Mouse (Mus musculus) left cerebral cortex, adult 9 months (tissue): Measurements from ENCODE around the gene Ankrd13a.
A peak's percentile ranks its signal among the peaks of the same experiment; 100 is the strongest.

Experiments used
- DNase-seq, 2 experiments: peaks; one replicate each; pipeline ENCODE4 v3.0.0; 2022; ENCODE audit warnings: low spot score in 2 of 2

Gene Ankrd13a

GRCm38 (mm10) chr5:114799848-114800247 lies 25.4 kb downstream of the Ankrd13a start:
- DNase-seq: no peak

- DNase-seq: no peak
Measured at GRCm38 (mm10) chr5:114801049-114801448, 26.6 kb downstream of the Ankrd13a start.

- DNase-seq: no peak
Measured at GRCm38 (mm10) chr5:114801841-114802240, 27.4 kb downstream of the Ankrd13a start.

DNA sequence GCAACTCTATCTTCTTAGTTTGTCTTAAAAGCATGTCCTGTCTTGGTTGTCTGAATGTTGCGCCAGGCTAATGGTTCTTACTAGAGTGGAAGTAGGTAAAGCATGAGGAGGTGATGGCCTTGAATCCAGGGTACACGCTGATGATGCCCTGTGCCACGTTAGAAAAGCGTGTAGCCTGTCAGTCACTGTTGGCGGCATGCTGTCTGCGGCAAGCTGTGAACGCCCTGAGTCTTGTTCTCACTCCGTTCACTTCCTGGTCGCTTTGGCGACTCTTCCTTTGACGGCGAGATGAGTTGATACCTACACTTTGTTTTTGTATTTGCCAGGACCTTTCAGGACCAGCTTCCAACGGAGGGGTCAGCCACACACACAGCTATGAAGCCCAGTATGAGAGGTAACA lies 28.8 kb downstream of the Ankrd13a start:
- no peak for DNase-seq

DNA sequence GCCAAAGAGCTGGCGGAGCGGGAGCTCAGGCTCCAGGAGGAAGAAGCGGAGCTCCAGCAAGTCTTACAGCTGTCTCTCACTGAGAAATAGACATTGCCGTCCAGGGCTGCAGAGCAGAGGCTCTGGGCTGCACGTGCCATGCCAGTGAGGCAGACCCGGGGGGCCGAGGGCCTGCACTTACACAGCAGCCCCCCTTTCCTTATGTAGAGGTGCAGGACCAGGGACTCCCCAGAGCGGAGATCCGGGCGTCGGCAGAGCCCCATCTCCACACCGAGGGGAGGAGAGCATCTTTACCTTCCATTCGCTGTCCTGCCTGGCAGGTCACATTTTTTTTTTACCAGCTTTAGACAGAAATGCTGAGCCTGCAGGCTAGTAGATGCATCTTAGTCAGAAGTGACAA lies 29.9 kb downstream of the Ankrd13a start:
- no peak for DNase-seq

DNA sequence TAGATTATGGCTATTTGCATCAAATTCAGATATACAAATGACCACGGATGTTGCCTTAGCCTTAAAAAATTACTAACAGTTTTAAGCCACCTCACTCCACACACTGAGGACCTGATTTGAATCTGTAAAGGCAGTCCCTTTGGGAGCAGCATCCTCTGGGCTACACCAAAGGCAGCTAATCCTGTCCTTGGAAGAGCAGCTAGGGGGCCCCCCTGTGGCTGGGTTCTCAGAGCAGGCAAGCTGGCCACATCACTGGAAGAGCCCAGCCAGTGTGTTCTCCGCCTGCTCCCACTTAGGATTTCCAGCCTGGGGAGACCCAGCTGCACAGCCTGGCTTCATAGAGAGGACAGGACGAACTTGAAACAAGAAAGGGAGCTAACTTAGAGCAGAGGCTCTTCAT lies 30.5 kb downstream of the Ankrd13a start:
- DNase-seq: peak in 1 of 2 experiments; percentile 62

GRCm38 (mm10) chr5:114805436-114806350 lies 31.2 kb downstream of the Ankrd13a start:
- DNase-seq: no peak

- DNase-seq: no peak
Measured at GRCm38 (mm10) chr5:114806636-114807035, 32.2 kb downstream of the Ankrd13a start.

DNA sequence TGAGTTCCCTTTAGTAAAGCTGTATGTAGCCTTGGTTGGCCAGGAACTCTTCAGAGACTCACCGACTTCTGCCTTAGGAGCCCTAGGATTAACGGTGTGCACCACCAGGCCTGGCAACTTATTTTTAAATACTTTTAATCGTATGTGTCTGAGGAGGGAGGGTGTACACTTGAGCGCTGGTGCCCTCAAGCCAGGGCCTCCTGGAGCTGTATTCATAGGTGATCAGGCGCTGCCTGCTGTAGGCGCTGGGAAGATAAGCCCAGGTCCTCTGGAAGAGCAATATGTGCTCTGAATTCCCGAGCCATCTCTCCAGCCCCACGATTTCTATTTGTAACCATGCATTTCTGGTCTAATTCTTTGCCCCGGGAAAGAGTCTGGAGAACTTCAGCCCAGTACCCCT lies 32.6 kb downstream of the Ankrd13a start:
- DNase-seq: no peak

DNA sequence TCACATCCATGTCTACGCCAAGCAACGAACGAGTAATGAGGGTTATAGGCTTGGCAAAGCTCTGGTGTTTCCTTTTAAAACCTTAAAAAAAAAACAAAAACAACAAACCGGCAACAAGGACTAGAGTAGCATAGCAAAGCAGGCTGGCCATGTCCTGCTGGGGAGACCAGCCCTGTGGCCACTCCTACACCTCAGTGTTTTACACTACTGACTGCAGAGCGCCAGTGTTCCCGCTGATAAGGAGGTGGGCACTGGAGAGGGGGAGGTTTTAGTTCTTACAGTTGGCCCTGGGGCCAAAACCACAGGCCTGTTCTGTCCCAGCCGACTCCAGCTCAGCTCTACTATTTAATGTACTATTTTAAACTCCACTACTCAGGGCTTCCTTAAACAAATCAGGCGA lies 33.0 kb downstream of the Ankrd13a start:
- DNase-seq: no peak

DNA sequence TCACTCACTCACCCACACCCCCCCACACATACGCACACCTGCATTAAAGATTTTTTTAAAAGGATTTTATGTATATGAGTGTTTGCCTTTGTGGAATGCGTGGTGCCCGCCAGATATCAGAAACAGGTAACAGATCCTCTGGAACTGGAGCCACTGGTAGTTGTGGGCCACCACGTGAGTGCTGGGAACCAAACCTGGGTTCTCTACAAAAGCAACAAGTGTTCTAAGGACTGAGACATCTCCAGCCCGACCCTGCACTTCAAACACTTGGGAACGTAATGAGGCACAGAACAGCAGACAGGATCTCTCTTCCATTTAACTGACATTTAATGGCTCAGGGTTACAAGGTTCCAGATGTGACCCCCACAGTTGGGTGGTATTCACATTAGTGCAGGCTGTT lies 33.4 kb downstream of the Ankrd13a start:
- no peak for DNase-seq

- no peak for DNase-seq
Measured at GRCm38 (mm10) chr5:114808385-114808784, 33.9 kb downstream of the Ankrd13a start.

GRCm38 (mm10) chr5:114809181-114809756 lies 34.8 kb downstream of the Ankrd13a start:
- DNase-seq: no peak

GRCm38 (mm10) chr5:114809826-114810225 lies 35.3 kb downstream of the Ankrd13a start:
- DNase-seq: no peak

DNA sequence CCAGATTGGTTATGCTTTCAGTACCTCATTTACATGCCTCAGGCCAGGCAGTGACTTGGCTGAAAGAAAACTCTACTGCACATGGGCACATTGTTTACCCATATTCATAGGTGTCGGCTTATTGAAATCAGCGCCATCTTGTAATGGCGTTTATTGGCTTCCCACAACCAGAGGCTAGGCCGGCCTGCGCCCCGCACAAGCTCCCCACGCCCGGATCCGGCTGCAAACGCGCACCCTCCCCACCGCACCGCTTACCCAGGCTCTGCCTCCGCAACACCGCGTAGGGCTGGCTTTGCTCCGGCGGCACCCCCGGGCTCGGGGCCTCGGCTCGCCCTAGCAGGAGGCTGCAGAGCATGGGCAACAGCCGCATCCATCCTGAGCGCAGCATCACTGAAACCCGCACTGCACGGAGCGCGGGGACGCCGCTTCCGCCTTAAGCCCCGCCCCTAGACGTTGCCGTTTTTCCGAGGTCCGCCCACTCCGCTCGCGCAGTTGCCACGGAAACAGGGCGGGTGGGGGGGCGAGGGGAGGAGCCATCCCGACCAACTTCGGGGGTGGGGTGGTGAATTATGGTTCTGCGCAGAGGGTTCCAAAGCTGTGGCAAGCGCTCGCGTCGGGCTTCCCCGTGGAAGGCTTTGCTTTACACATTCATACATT lies 39.2 kb downstream of the Ankrd13a start:
- DNase-seq: peak; percentile 79 to 87

GRCm38 (mm10) chr5:114816599-114816998 lies 42.1 kb downstream of the Ankrd13a start:
- DNase-seq: no peak

GRCm38 (mm10) chr5:114818124-114818523 lies 43.6 kb downstream of the Ankrd13a start:
- no peak for DNase-seq

DNA sequence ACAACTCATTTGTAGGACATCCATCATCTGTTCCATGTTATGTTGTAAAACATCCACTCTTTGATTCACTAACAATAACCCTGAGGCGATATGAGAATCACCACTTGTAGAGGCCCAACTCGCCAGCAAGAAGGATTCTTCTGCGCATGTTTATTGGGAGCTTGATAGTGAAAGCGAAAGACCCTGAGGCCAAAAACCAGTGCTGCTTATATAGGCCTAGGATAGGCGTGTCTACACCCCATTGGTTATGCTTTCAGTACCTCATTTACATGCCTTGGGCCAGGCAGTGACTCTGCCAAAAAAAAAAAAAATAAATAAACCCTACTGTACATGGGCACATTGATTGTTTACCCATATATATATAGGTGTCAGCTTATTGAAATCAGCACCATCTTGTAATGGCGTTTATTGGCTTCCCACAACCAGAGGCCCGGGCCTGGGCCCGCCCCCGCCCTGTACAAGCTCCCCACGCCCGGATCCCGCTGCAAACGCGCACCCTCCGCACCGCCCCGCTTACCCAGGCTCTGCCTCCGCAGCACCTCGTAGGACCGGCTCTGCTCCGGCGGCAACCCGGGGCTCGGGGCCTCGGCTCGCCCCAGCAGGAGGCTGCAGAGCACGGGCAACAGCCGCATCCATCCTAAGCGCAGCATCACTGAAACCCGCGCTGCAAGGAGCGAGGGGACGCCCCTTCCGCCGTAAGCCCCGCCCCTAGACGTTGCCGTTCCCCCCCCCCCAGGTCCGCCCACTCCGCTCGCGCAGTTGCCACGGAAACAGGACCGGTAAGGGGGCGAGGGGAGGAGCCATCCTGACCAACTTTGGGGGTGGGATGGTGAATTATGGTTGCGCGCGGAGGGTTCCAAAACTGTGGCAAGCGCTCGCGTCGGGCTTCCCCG lies 48.6 kb downstream of the Ankrd13a start, which contains the start of gene 1500011B03Rik:
Gene 1500011B03Rik (minus strand): TSS at position 673 of the 893 bp plus-strand sequence.
- DNase-seq: peak in 1 of 2 experiments; percentile 72

DNA sequence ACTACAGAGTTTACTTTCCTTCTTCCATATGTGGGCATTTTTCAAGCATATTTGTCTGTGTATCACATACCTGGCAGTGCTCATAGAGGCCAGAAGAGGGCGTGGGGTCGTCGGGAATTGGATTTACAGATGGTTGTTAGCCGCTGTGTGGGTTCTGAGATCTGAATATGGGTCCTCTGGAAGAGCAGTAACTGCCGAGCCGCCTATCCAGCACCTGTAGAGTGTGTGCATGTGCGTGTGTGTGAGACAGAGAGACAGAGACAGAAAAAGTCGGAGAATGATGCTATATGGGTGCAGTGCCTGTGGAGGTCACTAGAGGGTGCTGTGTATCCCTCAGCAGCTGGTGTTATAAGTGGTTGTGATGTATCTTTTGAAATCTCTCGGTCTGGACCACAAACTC lies 49.7 kb downstream of the Ankrd13a start:
- peak in 1 of 2 experiments; percentile 67 for DNase-seq

DNA sequence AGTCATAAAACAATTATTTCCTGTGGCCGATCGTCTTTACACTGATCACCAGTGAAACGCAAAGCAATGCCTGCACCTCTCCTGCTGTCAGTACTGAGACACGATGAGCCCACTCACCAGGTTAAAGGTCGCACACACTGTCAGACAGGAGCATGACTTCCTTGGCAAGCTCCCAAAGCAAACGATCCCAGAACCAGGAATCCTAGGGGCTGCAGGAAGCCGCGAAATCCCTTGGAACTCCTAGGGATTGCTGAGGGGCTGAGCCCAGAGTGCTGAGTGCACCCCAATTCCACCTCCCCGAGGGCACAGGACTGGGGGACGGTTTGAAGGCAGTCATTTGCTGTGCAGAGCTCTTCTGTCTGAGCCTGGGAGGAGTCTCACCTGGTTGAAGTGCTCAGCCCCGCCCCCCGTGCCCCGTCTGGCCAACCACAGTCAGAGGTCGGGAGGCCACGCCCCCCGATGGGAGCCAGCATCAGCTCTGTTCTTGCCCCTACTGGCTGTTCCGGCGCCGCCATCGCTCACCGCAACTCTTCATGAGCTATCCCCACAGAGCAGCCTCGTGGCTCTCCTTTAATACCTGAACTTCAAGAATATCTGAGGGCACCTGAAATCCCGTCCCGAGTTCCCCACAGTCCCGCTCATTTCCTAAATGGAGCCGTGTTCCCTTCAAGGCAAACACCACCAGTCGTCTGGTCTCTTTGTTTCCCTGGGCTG lies 51.7 kb downstream of the Ankrd13a start:
- DNase-seq: no peak

- DNase-seq: no peak
Measured at GRCm38 (mm10) chr5:114827427-114827826, 53.0 kb downstream of the Ankrd13a start.
